Mouse (Mus musculus) erythroblast, embryonic 14.5 days (primary cell): ENCODE data around the gene Sec14l3.

Experiments
- GATA1 ChIP-seq: IDR thresholded peaks from 2 replicates; pipeline ENCODE4 v1.6.1; 2012; ENCODE audit warnings: low read length, inconsistent platforms, mixed read lengths
- TAL1 ChIP-seq: IDR thresholded peaks from 3 replicates; pipeline ENCODE4 v1.6.1; 2012; ENCODE audit warnings: low read length, inconsistent platforms, mixed read lengths

- TF ChIP-seq GATA1 (no peak), TAL1 (no peak)
Measured at GRCm38 (mm10) chr11:4034169-4034568, 30.5 kb upstream of the Sec14l3 start.
